Mouse (Mus musculus): Measurements from ENCODE around the gene Gm20894.
"Not testable (repeated sequence)": the region's sequence is repeated elsewhere in the genome, so short reads cannot be mapped to it uniquely, and the experiment has no call there.

Gm20894 gene

GRCm38 (mm10) chrY:28271412-28271811 lies at the start of gene Gm20894:
Gene Gm20894 (minus strand): TSS chrY:28271512.
- ATAC-seq (ENCODE audit: insufficient number of reproducible peaks, low FRiP score, low TSS enrichment) = not testable (repeated sequence)
